Mouse (Mus musculus): Measurements from ENCODE around the gene AC134908.4.

Gene AC134908.4

GRCm38 (mm10) chr17:25795609-25796092, at the start of gene AC134908.4:
TSS of gene AC134908.4 (minus strand) at chr17:25795659.
- peak; percentile 97 for DNase-seq (ENCODE audit: low spot score)

GRCm38 (mm10) chr17:25844396-25844901, 49.0 kb upstream of the AC134908.4 start, which contains the start of gene Rhot2:
TSS of gene Rhot2 (minus strand) at chr17:25844851.
- DNase-seq (ENCODE audit: low spot score) = peak; percentile 97

- DNase-seq (ENCODE audit: low spot score) = peak; percentile 14
Measured at GRCm38 (mm10) chr17:25843636-25844395, 48.4 kb upstream of the AC134908.4 start.

DNA sequence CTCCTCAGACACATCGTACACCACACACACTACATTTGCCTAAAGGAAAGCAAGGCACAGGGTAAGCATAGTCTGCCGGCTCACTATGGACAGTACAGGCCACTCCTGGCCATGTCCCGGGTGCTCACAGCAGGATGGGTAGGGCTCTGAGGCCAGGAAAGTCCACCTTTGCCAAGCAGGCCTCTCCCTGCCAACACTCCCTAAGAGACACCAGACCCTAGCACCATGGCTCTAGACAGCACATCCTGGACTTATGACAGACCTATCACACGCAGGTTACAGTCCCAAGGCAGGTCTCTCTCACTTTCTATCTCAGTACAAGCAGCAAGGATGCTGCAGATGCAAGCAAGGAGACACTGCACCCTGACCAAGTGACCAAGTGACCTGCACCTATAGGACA, 47.7 kb upstream of the AC134908.4 start:
- DNase-seq (ENCODE audit: low spot score) = no peak

- DNase-seq (ENCODE audit: low spot score) = no peak
Measured at GRCm38 (mm10) chr17:25842509-25842908, 47.0 kb upstream of the AC134908.4 start.

DNA sequence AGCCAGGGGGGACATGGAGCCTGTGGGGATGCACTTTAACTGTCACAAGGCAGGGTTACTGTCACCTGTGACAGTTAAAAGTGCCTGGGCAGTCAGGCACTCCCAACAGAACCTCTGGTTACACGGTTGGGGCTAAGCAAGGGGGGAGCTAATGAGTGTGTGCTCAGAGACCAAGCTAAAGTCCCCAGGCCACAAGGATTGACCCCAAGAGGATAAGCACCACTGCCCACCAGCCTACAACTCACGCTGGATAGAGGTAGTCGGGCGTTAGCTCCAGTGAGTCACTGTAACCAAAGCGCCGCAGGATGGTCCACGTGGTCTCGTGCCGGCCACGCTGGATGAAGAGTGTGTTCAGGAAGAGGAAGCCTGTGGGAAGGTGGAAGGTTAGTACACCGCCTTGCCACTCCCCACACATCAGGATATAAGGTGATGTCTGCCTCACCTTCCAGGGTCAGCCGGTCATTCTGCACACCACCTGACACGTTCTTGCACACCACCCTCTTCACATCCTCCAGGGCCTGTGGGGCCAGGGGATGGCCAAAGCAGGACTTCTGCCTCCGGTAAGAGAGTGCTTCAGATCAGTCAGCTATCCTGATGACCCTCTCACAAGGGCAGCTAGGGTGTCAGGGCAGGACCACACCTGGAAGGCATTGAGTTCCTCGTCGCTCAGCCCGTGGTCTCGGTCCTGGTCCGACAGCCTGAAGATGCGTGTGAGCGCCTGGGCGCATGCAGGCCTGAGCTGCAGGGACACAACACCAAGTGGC, 45.8 kb upstream of the AC134908.4 start, which contains the start of gene Gm20683:
Gene Gm20683 (minus strand): TSS at position 647 of the 764 bp plus-strand sequence.
- no peak for DNase-seq (ENCODE audit: low spot score)

DNA sequence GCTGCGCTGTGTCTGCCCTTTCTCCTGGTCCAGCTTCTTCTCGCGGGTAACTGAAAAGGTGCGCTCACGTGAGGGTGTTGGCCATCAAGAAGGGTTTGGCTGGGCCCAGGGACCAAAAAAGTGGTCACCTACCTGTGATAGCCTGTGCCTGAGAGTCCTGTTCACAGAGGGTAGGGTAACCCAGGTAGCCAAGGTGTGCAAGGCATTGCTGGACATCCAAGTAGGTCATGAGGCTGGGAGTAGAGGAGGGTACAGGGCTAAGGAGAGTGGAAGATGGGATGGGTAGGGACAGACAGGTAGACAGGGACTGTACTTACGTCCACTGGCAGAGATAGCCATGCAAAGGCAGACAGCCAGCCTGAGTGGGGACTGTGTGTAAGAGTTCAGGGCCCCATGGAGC, 45.1 kb upstream of the AC134908.4 start:
- no peak for DNase-seq (ENCODE audit: low spot score)

- no peak for DNase-seq (ENCODE audit: low spot score)
Measured at GRCm38 (mm10) chr17:25839455-25840235, 44.2 kb upstream of the AC134908.4 start.

- DNase-seq (ENCODE audit: low spot score) = no peak
Measured at GRCm38 (mm10) chr17:25838904-25839303, 43.4 kb upstream of the AC134908.4 start.

- no peak for DNase-seq (ENCODE audit: low spot score)
Measured at GRCm38 (mm10) chr17:25837533-25837932, 42.1 kb upstream of the AC134908.4 start.

DNA sequence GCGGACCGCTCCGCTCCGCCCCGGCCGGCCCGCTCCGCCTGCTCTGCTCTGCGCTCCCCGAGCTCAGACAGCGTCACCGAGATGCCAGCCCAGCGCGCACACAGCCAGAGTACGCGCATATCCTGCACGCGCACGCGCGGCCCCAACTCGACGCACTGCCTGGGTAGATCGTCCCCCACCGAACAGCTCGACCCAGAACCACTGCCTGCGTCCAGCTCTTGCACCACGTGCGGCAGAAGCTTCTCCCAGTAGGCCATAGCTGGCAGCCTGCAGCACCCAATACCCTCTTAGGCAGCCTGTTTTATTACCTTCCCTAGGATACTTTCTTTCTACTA, 41.6 kb upstream of the AC134908.4 start, which contains the start of gene Rhbdl1:
Gene Rhbdl1 (minus strand): TSS at position 220 of the 335 bp plus-strand sequence.
- peak; percentile 68 for DNase-seq (ENCODE audit: low spot score)

DNA sequence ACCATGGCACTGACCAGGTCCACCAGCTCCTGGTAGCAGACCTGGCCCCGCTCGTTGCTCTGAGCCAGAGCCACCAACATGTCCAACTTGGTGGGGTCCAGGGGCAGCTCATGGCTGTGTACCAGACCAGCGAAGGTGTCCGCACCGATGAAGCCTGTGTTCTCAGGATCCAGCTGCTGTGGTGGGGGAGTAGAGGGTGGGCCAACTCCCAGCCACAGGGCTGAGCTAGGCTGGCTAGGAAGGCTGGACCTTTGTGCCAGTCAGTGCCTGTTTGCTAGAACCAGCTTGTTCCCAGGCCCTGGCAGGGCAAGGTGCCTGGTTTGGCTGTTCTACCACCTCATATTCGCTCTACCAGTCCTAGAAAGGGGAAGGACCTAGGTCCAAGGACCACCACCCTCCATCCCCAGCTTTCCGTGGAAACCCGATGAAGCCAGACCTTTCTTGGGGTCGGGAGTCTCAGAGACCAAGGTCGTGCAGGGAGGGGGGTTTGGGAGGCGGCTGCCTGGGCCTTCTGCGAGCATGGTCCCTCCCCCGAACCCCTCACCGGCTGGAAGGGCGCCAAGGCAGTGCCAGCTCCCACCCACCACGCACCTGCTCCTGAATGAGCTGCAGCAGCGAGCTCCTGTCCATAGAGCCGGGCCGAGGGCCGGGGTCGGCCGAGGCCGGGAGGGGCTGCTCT, 41.1 kb upstream of the AC134908.4 start:
- DNase-seq (ENCODE audit: low spot score) = no peak

- DNase-seq (ENCODE audit: low spot score) = no peak
Measured at GRCm38 (mm10) chr17:25835816-25836215, 40.4 kb upstream of the AC134908.4 start.

DNA sequence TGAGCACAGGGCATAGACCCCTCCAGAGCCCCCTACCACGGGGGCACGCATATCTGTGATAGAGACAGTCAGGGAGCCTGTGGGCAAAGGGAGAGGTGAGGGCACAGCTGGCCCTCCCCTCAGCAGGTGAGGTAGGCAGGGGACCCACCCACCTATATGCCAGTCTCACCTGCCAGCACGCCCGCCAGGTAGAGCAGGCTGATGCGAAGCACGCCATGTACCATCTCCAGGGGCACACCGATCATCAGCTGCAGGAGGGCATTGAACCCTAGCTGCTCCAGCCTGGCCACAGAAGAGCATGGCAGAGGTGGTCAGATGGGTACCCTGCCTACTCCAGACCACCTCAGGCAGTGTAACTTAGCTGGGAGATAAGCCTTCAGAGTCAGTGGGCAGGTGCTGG, 39.8 kb upstream of the AC134908.4 start:
- DNase-seq (ENCODE audit: low spot score) = no peak

- no peak for DNase-seq (ENCODE audit: low spot score)
Measured at GRCm38 (mm10) chr17:25834595-25835222, 39.2 kb upstream of the AC134908.4 start.

GRCm38 (mm10) chr17:25833961-25834594, 38.6 kb upstream of the AC134908.4 start:
- no peak for DNase-seq (ENCODE audit: low spot score)

GRCm38 (mm10) chr17:25833291-25833663, 37.8 kb upstream of the AC134908.4 start, which contains the start of gene Stub1:
TSS of gene Stub1 (minus strand) at chr17:25833404.
- DNase-seq (ENCODE audit: low spot score) = peak; percentile 97

GRCm38 (mm10) chr17:25832436-25833290, 37.2 kb upstream of the AC134908.4 start:
- peak; percentile 100 for DNase-seq (ENCODE audit: low spot score)
